Mouse (Mus musculus) cerebellum, adult 2 months (tissue): ENCODE results near the gene Mgat4b.

Experiments
- CTCF ChIP-seq: fragments of 200-500 bp; IDR thresholded peaks from 2 replicates; pipeline ENCODE4 v1.5.1; 2011; ENCODE audit warnings: low read depth, mild to moderate bottlenecking, control low read depth, low read length, moderate library complexity, borderline replicate concordance; ENCODE audit not compliant: insufficient read depth
- POLR2A ChIP-seq: fragments of 200-500 bp; IDR thresholded peaks from 2 replicates; pipeline ENCODE4 v1.6.1; 2011; ENCODE audit warnings: low read length, control low read depth, borderline replicate concordance; ENCODE audit not compliant: insufficient read depth

DNA sequence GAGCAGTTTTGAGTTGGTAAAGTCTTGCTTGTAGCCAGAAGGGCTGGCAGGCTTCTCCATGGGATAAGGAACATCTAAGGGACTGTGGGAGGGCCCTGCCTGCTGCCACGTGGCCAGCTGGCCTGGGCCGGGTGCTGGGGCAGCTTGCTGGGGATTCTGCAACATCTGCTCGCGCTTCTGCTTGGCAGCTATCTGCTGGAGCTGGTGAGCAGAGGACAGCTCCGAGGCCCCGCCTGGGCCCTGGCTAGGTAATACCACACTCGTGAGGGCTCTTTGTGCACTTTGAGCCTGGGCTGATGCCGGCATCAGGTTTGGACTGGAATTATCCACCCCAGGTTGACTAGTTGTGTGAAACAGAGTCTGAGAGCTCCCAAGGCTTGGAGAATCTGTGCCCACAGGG, 55.2 kb downstream of the Mgat4b start:
- TF ChIP-seq CTCF: no peak
- TF ChIP-seq POLR2A: no peak
